8 mouse cellular contexts compared by ENCODE assay signal in the genomic region with DNA sequence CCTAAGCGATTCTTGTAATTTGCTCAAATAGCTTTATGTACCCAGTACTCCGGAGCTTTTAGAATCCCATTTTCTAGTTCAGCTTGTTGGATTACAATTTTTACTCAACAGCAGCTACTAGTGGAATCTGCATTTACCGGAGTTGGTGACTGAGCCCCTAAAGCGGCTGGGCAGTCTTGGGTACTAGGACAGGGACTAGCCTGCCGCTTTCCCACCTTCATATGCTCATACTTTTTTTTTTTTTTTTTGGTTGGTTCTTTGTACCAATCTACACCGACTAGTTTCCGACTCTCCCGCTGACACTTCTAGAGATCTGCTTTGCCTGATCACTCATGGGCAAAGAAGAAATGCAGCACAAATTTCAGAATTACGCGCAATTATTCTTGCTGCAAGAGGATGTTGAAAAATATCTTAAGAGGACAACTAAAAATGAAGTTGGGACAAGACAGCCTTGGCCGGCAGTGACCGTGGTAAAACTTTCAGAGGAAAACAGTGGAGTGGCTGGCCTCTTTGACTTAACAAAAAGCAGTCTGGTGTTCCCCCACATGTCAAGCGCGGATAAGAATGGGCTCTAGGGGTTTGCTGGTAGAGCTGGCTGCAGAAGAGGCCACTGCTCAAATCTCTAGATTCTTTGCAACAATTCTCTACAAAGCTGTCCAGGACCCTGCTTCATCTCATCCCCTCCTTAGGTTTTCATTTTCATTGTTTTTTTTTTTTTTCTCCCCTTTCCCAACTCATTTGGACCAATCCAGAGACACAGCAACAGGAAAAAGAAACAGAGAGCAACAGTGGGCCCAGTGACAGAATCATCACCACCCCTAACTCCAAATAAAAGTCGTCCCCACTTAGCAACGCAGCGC. TPM values are rescaled to one million over a fixed set of nuclear protein-coding genes. Genes with fewer than 3 reads are reported as not detected.
DNase-seq lines count a peak whose midpoint lies in the region; ATAC-seq lines count a peak whose summit lies in the region.

No protein-coding gene starts in this region.

- H3K27me3 ChIP-seq in heart, embryonic 10.5 days (ENCODE audit: insufficient read depth, poor library complexity, severe bottlenecking): no peaks in the 10 kb centered on the region
- H3K27me3 ChIP-seq in limb, embryonic 12.5 days: peaks cover 83% of the 10 kb centered on the region

- H3K9me3 ChIP-seq in heart, embryonic 10.5 days: no peaks in the 10 kb centered on the region
- H3K9me3 ChIP-seq in limb, embryonic 12.5 days: no peaks in the 10 kb centered on the region

- DNase-seq in adrenal gland, postnatal 10 days: peak; percentile 43
- DNase-seq in adrenal gland, postnatal 36 days: no peak
- DNase-seq in 3T3-L1 (ENCODE audit: low read depth, low spot score): peak; percentile 36
- DNase-seq in heart, embryonic 10.5 days (ENCODE audit: low spot score): peak; percentile 71
- no peak for DNase-seq in gastrocnemius, postnatal 4 days (ENCODE audit: low spot score in 2 of 2)
- no peak for DNase-seq in urinary bladder, postnatal 10 days (ENCODE audit: low spot score)
- no peak for DNase-seq in right cerebral cortex, postnatal 14 days

- peaks cover 59% of the 10 kb centered on the region for H3K36me3 ChIP-seq in heart, embryonic 10.5 days
- no peaks in the 10 kb centered on the region for H3K36me3 ChIP-seq in limb, embryonic 12.5 days

- 15% methylated on average over 17 of the region's 17 CpGs for WGBS in heart, embryonic 10.5 days
- 19% methylated on average over 17 of the region's 17 CpGs for WGBS in limb, embryonic 12.5 days

- ATAC-seq in limb, embryonic 12.5 days (ENCODE audit: insufficient number of reproducible peaks, insufficient read depth, low FRiP score, low TSS enrichment, low read depth): no peak

- H3K9ac ChIP-seq in limb, embryonic 12.5 days (replicated peaks): no peak overlapping the region

- H3K4me1 ChIP-seq in heart, embryonic 10.5 days: peaks cover 54% of the 10 kb centered on the region
- peaks cover 38% of the 10 kb centered on the region for H3K4me1 ChIP-seq in limb, embryonic 12.5 days (replicated peaks)

- H3K27ac ChIP-seq in heart, embryonic 10.5 days: peak overlapping the region; percentile 100
- no peak overlapping the region for H3K27ac ChIP-seq in limb, embryonic 12.5 days

- peak overlapping the region; percentile 79 for H3K4me3 ChIP-seq in heart, embryonic 10.5 days
- peak overlapping the region; percentile 12 for H3K4me3 ChIP-seq in limb, embryonic 12.5 days (replicated peaks)

- peak overlapping the region; percentile 35 for H3K4me2 ChIP-seq in limb, embryonic 12.5 days

RNA-seq across cellular contexts. Expression of gene Meis1, which starts 9.0 kb away (rescaled TPM):
- 10 to 100 TPM; 42.5 to 47.2 TPM for total RNA-seq in adrenal gland, postnatal 10 days (2021)
- total RNA-seq in adrenal gland, postnatal 36 days (2021): 10 to 100 TPM; 56.0 to 57.4 TPM
- polyA plus RNA-seq in heart, embryonic 10.5 days (2016; fragmentation: Nextera tagmentation; extraction: Ambion mirVana): 111 and 139 TPM in 2 replicates
- polyA plus RNA-seq in limb, embryonic 12.5 days (2016; fragmentation: Nextera tagmentation; extraction: Ambion mirVana): 32.4 and 35.1 TPM in 2 replicates
- total RNA-seq in gastrocnemius, postnatal 4 days (2021): 10 to 100 TPM; 11.8 to 13.3 TPM

Comparison
In these comparisons a context has a peak if more than half of its experiments do, and no peak if none do; other contexts are left out.
1. DNase-seq: peak in adrenal gland, postnatal 10 days (single experiment), 3T3-L1 (single experiment) and heart, embryonic 10.5 days (single experiment); none in adrenal gland, postnatal 36 days (0 of 2), gastrocnemius, postnatal 4 days (0 of 2), urinary bladder, postnatal 10 days (single experiment) and right cerebral cortex, postnatal 14 days (single experiment).